Mouse (Mus musculus) lung, postnatal 4 days (tissue): Measurements from ENCODE around the gene Slc22a29.
"Not testable (repeated sequence)": the region's sequence is repeated elsewhere in the genome, so short reads cannot be mapped to it uniquely, and the experiment has no call there.

Experiments
- DNase-seq, 2 experiments: peaks; one replicate each; pipeline ENCODE4 v3.0.0; 2021

The Slc22a29 gene

GRCm38 (mm10) chr19:8218800-8219199 lies at the start of gene Slc22a29:
Slc22a29 (minus strand) TSS chr19:8218900.
- DNase-seq = no peak

DNA sequence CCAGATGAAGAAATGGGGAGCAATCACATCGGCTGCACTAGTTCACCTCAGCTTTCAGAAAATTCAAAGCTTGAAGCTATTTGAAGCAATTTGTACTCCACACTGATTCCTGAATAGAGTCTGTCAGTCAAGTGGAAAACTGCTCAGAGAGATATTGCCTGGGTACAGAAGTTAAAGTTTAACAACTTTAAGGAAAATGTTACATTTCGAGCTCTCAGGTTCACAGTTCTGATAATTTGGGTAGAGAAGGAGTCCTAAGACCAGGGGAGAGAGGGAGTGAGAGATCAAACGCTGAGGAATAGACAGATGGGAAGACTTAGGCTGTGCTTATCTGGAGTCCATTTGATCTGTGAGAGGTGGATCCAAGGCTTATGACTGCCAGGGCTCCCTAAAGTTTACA lies 46.6 kb upstream of the Slc22a29 start:
- no peak for DNase-seq

- no peak for DNase-seq
These were observed 34.0 kb upstream of the Slc22a29 start for GRCm38 (mm10) chr19:8252705-8253037.

DNA sequence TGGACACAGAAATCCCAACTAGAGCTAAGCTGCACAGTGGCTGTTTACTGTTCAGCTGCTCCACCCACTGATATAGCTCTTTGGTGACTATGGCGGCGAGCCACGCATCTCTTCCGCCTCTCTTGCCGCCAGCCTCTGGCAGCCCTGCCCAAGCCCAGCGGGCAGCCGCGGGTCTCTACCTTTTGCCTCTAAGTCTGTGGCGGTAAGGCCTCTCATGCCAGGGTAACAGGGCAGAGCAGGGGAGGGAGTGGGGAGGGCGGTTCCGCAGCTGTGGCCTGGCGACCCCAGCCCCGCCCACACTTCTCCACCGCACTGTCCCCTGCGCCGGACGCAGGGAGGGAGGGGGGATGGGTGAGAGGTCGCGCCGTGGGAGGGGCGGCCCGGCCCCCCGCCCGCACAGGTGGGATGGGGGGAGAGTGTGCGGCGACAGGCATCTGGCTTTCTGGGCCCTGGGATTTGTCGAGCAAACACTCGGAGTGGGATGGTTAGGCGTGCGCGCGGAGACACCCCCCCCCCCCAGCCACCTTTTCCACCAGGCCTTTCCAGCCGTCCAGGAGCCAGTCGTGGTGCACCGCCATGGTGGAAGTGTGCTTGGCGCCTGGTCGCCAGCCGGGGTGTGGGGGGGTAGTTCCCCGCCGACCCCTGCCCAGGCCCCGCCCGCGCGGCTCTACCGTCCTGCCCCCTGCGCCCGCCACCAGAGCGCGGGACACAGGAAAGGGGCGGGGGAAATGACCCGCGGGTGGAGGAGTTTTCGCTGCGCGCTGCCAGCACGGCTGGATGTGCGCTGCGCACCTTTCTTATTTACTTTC lies 33.4 kb upstream of the Slc22a29 start:
- peak; percentile 31 to 45 for DNase-seq

DNA sequence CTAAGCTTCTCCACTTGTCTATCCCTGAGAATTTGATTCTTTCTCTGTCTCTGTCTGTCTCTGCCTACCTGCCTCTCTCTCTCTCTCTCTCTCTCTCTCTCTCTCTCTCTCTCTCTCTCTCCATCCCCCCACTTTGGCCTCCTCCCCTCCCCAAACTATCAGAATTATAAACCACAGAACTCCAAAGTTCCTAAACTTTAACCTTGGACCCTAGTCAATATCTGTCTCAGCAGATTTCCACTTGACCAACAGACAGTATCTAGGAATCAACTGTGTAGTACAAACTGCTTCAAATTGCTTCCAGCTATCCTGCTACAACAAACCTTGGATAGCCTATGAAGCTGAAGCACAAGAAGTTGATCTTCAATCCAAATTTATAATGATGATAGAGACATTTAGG lies 10.2 kb upstream of the Slc22a29 start:
- DNase-seq = no peak

- DNase-seq = no peak
These were observed 69.7 kb downstream of the Slc22a29 start for GRCm38 (mm10) chr19:8148787-8149523.

GRCm38 (mm10) chr19:8142716-8143115 lies 76.0 kb downstream of the Slc22a29 start:
- not testable (repeated sequence) for DNase-seq

DNA sequence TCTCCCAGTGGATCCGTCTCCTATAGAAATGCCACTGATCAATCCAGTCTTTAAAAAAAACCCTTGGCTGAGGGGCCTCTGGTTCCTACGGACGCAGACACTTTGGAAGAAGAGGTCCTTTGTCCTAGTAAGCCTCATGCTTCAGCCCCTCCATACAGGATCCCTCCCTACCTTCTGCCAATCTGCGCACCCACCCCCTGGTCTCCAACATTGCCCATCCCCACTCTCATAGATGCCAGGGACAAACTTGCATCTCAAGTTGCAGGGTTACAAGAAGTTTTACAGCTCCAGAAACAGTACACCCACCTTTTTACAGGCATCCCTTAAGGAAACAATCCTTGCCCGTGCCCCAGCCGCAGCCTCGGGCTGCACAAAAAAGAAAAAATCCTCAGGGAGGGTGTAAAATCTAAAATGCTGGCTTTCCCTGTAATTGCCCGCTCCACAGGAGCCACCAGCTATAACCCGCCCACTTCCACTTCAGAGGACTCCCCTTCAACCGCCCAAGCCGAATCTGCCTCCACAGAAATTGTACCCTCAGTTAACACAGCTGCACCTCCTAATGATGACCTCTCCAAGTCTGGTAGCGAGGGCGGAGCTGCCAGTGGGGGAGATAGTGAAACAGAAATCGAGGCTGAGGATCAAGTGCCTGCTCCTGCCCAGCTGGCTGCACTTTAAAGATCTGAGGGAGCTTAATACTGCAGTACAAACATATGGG lies 84.4 kb downstream of the Slc22a29 start:
- not testable (repeated sequence) for DNase-seq

GRCm38 (mm10) chr19:8131881-8132280 lies 86.8 kb downstream of the Slc22a29 start, which contains the start of gene Slc22a28:
Slc22a28 (minus strand) TSS chr19:8131982.
- not testable (repeated sequence) for DNase-seq
